Mouse (Mus musculus) spleen, adult 12 weeks (tissue): ENCODE measurements around the gene Nutm2.
"Not testable (repeated sequence)": the region's sequence is repeated elsewhere in the genome, so short reads cannot be mapped to it uniquely, and the experiment has no call there.

Experiments used
- DNase-seq: peaks from one replicate; pipeline ENCODE4 v3.0.0; 2022; ENCODE audit warnings: low spot score

Gene Nutm2

DNA sequence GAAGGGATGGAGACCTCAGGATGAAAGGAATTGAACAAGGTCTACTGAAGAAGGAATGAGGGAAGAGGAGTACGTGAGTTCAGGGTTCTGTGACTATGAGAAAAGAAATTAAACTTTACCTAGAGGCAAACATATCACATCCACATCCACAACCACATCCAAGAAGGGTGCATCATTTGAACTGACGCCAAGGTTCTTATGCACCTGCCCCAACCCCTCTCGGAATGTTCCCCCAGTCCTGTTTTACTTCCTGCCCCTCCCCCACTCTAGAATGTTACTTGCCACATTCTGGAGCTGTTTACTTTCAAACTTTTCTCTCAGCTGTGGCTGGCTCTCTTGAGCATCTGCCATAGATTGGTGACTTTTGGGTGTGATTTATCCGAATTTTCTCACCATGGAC lies at the start of gene Nutm2:
Gene Nutm2, plus strand, starts transcription at position 301 of the 400 bp plus-strand sequence.
- no peak for DNase-seq

DNA sequence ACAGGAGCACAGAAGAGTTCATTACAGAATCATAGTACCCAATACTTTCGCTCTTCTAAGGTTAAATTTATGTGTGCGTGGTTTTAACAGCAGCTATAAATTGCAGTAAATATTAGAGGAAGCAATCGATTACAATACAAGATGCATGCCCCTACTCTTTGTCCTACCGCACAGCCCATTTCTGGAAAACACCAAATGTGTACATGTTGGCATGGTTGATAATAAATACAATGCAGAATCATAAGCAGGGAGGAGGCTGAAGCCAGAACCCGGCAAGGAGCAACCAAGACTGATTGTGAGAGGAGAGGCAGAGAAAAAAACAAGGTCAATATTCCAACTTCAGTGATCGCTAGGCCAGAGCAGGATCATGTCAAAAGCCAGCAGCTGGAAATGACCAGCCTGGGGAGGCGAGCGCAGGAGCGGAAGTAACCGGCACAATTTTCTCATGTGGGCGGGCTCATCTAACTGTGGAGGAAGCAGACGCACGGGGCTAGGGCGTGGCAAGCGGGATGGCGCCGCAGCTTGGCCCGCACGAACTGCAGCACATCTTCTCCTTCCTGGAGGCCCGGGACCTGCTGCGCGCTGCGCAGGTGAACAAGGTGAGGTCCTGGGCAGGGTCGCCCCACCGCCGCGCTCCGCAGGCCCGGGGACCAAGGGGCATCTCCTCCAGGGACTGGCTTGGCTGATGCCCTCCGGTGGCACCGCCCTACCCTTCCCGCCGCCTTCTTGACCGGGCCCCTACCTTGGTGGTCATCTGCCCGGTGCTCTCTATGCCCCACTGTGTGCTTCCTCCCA lies 49.5 kb upstream of the Nutm2 start, which contains the start of gene Fbxw17:
Gene Fbxw17, plus strand, starts transcription at position 476 of the 795 bp plus-strand sequence.
- DNase-seq, result peak; percentile 14

DNA sequence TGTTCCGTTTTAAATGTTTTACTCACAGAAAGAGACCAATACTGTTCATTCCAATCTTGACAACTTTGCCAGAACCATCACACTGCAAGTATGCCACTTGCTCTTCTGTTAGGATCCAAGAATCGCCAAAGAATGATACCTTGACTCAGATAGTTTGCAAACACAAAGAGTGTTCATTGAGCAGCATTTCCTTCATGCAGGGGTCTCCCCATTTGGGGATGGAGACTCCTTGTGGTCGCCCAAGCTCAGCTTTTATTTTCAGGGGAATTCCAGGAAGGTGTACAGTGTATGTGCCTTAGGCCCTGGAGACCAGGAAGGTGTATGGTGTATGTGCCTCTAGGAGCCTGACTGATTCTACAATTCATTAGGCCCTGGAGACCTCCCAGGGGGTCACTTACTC lies 48.7 kb upstream of the Nutm2 start:
- DNase-seq, result no peak

DNA sequence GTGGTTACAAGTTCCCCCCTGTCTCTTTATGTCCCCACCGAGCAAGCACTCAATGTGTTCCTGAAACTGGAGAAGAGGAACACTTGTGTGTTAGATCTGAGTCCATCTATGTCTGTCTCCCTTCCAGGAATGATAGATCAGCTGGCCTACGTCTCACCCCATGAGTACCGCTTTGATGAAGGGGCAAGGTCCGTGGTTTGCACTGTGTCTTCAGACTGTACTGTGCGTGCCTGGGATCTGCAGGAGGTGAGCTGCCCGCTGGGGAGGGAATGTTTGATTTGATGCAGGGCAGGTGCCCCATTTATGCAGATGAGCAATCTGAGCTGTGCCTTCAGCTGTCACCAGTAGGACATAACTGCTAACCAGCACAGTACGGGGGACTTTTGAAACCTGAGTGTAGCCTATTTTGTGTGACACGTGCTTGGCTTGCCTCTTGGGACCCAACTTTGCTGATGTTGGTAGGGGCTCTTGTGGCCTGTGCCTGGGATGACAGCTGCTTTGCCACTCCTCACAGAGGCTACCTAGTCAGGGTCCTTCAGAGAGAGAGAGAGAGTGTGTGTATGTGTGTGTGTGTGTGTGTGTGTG lies 43.4 kb upstream of the Nutm2 start:
- no peak for DNase-seq

DNA sequence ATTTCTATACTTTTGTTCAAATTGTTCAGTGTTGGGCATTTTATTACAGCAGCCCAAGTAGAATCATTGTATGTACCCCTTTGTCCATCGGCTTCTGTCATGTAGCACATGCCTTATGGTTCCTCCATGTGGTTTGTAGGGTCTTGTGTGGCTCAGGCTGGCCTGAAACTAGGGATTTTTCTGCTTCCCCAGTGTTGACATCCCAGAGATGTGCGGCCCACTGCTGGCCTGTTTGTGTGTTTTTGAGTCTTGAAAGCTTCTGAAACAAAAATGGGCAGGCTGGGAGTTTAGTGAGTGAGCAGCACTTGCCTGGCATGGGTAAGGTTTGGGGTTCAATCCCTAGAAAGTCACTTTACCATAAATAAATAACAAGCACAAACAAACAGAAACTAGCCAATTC lies 42.6 kb upstream of the Nutm2 start:
- DNase-seq, result no peak

DNA sequence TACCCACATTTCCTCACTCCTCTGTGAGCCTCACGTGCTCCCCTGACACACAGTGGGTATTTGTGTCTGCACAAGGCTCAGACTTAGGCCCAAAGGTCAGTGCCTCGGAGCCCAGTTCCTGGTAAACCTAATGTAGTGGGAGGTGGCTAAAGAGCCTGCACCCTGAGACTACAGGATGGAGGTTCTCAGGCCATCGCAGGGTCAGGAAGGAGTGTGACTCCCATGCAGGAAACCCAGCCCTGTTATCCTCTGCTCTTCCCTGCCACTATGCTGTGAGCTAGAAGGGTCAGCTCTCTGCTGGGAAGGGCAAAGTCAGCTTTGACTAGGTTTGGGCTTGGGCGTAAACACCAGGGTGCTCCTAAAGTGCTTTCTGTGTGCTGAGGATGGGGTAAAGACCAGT lies 40.4 kb upstream of the Nutm2 start:
- DNase-seq, result no peak

DNA sequence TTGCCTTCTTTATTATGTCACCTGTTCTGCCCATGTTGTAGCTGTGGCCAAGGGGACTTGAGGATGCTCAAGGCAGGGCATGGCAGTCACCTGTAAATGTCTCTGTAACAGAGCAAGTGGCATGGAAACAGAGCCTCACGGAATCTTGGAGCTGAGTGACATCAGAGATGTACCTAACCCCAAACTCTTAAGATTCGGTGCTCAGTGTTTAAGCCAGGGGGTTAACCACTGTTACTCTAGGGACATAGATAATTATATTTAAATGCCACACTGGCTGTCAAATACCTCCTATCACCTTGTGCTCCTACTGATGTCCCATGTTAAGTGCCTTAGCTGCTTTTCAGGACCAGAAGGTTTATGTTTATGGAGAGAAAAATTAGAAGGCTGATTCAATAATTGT lies 23.3 kb upstream of the Nutm2 start, which contains the start of gene Gm47429:
Gene Gm47429, minus strand, starts transcription at position 101 of the 400 bp plus-strand sequence.
- no peak for DNase-seq

DNA sequence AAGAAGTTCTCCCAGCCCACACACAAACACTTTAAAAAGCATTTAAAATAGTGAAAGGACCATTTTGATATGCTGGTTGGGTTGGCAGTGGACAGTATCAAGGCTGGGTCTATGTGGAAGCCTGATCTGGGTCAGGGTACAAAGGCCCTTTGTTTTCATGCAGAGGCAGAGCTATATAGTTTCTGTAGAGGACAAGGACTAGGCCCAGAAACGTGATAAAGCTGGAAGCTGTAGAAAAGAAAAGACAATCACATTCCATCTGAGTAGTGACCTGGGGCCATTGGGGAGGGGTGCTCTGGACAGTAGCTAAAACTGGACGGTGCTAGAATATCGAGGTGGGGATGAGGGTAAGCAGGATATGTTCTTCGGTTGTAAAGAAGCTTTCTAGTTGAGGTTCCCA lies 21.8 kb upstream of the Nutm2 start:
- no peak for DNase-seq

DNA sequence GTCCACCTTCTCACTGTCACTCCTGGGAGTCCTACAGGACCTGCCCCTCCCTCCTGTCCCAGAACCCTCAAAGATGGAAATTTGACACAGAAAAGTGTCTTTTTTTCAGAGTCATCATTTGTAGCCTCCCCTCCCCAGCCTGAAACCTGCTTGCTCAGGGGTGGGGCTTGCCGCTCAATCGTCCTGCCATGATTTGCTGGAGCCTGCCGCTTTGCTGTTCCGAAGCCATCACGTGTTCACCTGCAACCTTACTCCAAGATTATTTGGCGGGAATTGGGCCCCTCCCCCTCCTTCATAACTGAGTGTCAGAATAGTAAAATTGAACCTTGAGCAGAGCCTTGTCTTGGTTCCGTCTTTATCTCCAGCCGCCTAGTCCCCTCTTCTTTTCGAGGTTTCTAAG lies 14.8 kb upstream of the Nutm2 start:
- not testable (repeated sequence) for DNase-seq

DNA sequence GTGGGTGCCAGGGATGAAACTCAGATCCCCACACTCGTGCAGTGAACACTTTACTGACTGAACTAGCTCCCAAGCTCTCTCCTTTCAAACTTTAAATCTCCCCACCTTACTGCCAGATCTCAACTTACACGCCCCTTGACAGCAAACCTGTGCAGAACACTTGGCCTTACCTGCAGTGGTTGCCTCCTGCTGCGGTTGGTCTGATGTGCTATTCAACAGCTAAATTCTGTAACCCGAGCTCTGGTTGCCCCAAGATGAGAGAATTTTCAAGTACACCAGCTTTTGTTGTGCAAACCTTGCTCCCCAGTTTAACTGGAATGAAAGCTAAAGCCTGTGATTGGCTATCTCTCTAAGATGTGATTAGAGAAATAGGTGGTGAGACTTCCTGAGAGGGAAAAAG lies 13.7 kb upstream of the Nutm2 start:
- DNase-seq, result no peak

DNA sequence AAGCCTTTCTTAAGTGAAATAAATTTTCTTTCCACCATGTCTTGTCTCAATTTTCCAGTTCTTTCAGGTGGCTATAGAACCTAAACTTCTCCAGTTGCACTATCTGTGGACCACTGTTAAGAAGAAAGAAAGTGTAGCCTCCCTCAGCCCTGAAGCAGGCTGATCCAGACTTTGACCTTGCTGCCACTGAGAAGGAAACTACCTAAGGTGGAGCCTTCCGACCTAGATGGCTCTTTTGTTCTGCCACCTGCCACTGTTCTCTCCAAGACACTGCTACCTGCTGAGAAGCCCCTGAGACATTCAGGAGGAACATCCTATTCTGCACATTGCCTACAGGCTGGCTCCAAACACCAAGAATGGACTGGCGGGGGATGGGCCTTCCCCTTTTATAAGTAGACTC lies 6.7 kb upstream of the Nutm2 start:
- DNase-seq, result not testable (repeated sequence)

DNA sequence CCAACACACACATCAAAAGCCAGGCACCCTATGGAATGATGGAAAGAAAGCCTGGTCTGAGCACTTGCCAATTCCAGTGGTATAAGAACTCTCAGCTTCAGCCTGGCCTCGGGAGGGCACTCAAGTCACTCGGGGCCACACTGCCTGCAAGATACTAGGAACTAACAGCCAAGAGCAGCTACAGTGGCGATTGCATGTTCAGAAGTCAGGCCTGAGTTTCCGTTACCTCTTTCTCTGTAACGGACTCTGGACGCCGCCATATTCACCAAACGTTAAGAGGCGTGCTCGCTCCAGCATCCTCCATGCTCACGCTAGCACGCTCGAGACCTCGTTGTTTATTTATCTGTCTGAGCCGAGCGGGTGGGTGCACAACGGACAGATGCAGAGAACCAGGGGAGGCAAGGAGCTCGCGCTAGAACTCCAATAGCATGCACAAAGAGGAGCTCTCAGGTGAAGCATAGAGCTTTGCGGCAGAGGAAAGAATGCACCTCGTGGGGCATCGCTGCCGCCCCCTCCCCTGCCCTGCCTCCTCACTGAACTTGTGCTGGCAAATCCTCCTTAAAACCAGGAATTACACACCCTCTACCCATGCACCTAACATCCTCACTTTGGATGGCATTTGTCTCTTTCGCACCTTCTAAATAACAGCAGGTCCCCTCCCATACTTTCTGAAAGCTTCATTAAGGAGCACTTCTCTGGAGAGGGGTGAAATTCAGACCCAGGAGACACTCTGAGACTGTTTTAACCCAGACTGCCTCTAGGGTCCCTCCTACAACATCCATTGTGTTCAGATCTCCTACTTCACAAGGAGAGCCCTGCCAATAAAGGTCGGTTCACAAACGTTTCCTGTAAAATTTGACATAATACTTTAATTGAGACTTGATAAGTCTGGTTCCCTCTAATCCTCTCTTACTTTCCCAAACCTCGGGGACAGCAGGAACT lies 2.2 kb upstream of the Nutm2 start:
- no peak for DNase-seq

DNA sequence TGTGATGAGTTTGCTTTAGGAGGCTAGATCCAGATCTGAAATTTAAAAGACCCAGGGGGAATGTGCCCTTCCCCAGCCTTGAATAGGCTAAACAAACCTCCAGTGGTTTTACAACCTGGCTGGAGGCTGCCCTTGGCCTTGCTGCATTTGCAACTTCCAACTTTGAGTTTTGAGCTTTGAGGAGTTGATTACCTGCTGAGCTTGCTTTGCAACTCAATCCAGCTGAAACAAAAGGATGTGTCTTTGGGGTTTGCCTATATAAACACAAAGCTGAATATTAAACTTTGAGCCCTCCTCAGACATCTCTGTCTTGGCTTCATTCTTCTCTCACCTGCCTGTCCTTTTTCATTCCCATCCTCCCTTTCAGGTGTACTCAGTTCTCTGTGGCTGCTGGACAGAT lies 21.4 kb downstream of the Nutm2 start:
- not testable (repeated sequence) for DNase-seq

DNA sequence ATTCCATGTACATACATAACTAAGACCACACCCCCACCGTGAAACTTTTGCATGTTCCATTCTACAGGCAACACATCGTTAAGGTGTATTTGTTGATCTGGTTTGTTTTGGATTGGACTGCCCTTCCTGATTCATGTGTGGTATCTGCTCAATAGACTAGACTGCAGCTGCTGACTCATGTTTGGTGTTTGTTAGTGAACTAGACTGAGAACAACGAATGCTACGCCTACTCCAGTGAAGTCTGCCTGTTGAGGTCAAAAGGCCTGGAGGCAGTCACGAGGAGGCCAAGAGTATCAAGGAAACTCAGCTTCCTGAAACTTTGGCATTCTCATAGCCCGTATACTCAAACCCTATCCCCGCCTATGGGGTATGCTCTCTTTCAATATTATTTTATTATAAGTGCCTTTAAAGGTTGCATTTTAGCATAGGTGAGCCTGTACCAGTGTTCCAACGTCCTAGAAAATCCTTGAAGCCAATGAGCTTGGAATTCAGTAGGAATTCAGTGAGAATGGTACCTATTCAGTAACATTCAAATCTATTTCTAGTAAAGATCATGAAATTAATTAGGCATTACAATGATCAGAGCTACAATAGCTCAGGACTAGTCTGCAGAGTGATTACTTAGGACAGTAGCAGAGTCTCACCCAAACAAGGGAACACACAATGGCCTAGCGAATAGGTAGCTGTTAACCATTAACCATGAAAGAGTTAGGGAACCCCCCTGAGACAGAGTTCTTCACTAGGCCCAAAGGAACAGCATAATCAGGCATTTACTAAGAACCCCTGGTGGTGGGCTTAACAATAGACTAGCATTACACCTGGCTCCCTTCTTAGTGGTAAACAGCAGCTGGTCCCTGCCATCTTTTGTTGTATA lies 43.6 kb downstream of the Nutm2 start:
- DNase-seq, result not testable (repeated sequence)
